Mouse (Mus musculus): ENCODE measurements around the gene Atg9a. TPM values are rescaled to one million over a fixed set of nuclear protein-coding genes. Genes with fewer than 3 reads are reported as not detected.

The Atg9a gene
- polyA plus RNA-seq, 2 experiments, result 31.5 to 46.1 TPM

GRCm38 (mm10) chr1:75155837-75156236 lies 36.2 kb downstream of the Atg9a start:
- Histone ChIP-seq H3K9me3 (ENCODE audit: control insufficient read depth, low read length) (no peaks in the 10 kb centered on the region), H3K4me2 (replicated peaks; ENCODE audit: low read depth, low read length, severe bottlenecking) (no peak overlapping the region), H3K27me3 (ENCODE audit: control insufficient read depth, insufficient read depth, low read length) (no peaks in the 10 kb centered on the region), H3K9ac (ENCODE audit: low read depth, low read length, severe bottlenecking) (no peak overlapping the region), H3K4me3 (replicated peaks; ENCODE audit: low read length) (no peak overlapping the region), H3K27ac (replicated peaks; ENCODE audit: low read depth, low read length) (no peak overlapping the region), H3K4me1 (ENCODE audit: control insufficient read depth, insufficient read depth, low read length) (no peaks in the 10 kb centered on the region), H3K36me3 (ENCODE audit: control insufficient read depth, insufficient read depth, low read length) (no peaks in the 10 kb centered on the region)
- 74% methylated on average over 3 of the region's 3 CpGs for WGBS
- DNase-seq (ENCODE audit: low spot score), result no peak
- TF ChIP-seq POLR2A (IDR thresholded peaks at IDR 0.05; ENCODE audit: borderline replicate concordance, extremely low read depth, insufficient read depth, insufficient read length), result no peak
- no peak for ATAC-seq (ENCODE audit: low FRiP score, low read depth)

GRCm38 (mm10) chr1:75148727-75149126 lies 43.3 kb downstream of the Atg9a start:
- Histone ChIP-seq H3K36me3 (ENCODE audit: control insufficient read depth, insufficient read depth, low read length) (peaks cover 51% of the 10 kb centered on the region), H3K27me3 (ENCODE audit: control insufficient read depth, insufficient read depth, low read length) (no peaks in the 10 kb centered on the region), H3K9me3 (ENCODE audit: control insufficient read depth, low read length) (no peaks in the 10 kb centered on the region), H3K9ac (ENCODE audit: low read depth, low read length, severe bottlenecking) (no peak overlapping the region), H3K4me3 (replicated peaks; ENCODE audit: low read length) (no peak overlapping the region), H3K4me1 (ENCODE audit: control insufficient read depth, insufficient read depth, low read length) (peaks cover 4% of the 10 kb centered on the region; the same call in 1 of the 2 replicates), H3K27ac (replicated peaks; ENCODE audit: low read depth, low read length) (no peak overlapping the region), H3K4me2 (replicated peaks; ENCODE audit: low read depth, low read length, severe bottlenecking) (no peak overlapping the region)
- no peak for DNase-seq (ENCODE audit: low spot score)
- TF ChIP-seq POLR2A (IDR thresholded peaks at IDR 0.05; ENCODE audit: borderline replicate concordance, extremely low read depth, insufficient read depth, insufficient read length), result no peak
- 93% methylated on average over 4 of the region's 4 CpGs for WGBS
- no peak for ATAC-seq (ENCODE audit: low FRiP score, low read depth)

DNA sequence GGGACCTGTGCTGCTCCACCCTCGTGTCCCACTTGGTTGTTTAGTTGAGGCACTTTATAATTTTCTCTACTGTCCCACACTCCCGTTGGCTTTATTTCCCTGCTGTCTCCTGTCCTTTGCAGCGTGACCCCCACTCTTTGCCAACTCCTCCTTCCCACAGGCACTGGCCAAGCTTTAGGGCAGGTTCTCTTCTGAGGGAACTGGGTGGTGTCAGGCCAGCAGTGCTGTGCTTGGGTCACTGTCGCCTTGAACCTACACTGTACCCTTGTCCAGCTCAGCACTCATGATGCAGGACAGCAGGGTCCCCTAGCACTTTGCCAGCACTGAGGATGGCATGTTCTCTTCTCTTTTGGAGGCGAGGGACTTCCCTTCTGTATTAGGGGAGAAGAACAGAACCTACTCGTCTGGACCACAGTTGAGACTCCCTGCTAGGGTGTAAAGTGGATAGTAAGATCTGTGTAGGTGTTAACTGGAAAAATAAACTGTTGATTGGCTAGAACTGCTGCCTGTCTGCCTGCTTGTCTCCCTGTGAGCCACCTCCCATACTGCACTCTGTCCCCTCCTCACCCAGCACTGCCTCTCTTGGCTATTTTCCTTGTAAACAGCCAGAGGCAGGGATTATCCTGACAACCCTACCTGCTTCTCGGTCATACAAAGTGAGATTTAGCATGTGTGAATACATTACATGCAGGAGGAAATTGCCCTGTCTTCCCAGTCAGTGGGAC lies 44.4 kb downstream of the Atg9a start:
- WGBS, result 81% methylated on average over 7 of the region's 7 CpGs
- H3K27ac ChIP-seq (replicated peaks; ENCODE audit: low read depth, low read length), result no peak overlapping the region
- H3K4me2 ChIP-seq (replicated peaks; ENCODE audit: low read depth, low read length, severe bottlenecking), result no peak overlapping the region
- H3K27me3 ChIP-seq (ENCODE audit: control insufficient read depth, insufficient read depth, low read length), result no peaks in the 10 kb centered on the region
- TF ChIP-seq POLR2A (IDR thresholded peaks at IDR 0.05; ENCODE audit: borderline replicate concordance, extremely low read depth, insufficient read depth, insufficient read length), result no peak
- no peaks in the 10 kb centered on the region for H3K9me3 ChIP-seq (ENCODE audit: control insufficient read depth, low read length)
- H3K4me3 ChIP-seq (replicated peaks; ENCODE audit: low read length), result no peak overlapping the region
- peaks cover 6% of the 10 kb centered on the region; the same call in 1 of the 2 replicates for H3K4me1 ChIP-seq (ENCODE audit: control insufficient read depth, insufficient read depth, low read length)
- ATAC-seq (ENCODE audit: low FRiP score, low read depth) (no peak), DNase-seq (ENCODE audit: low spot score) (no peak)
- peaks cover 51% of the 10 kb centered on the region for H3K36me3 ChIP-seq (ENCODE audit: control insufficient read depth, insufficient read depth, low read length)
- no peak overlapping the region for H3K9ac ChIP-seq (ENCODE audit: low read depth, low read length, severe bottlenecking)

- no peaks in the 10 kb centered on the region for H3K27me3 ChIP-seq (ENCODE audit: control insufficient read depth, insufficient read depth, low read length)
- no peak overlapping the region for H3K4me2 ChIP-seq (replicated peaks; ENCODE audit: low read depth, low read length, severe bottlenecking)
- H3K4me3 ChIP-seq (replicated peaks; ENCODE audit: low read length), result no peak overlapping the region
- peaks cover 10% of the 10 kb centered on the region for H3K4me1 ChIP-seq (ENCODE audit: control insufficient read depth, insufficient read depth, low read length)
- no peak overlapping the region for H3K27ac ChIP-seq (replicated peaks; ENCODE audit: low read depth, low read length)
- DNase-seq (ENCODE audit: low spot score) (no peak), ATAC-seq (ENCODE audit: low FRiP score, low read depth) (no peak)
- H3K36me3 ChIP-seq (ENCODE audit: control insufficient read depth, insufficient read depth, low read length), result peaks cover 51% of the 10 kb centered on the region
- no peaks in the 10 kb centered on the region for H3K9me3 ChIP-seq (ENCODE audit: control insufficient read depth, low read length)
- 88% methylated on average over 3 of the region's 3 CpGs for WGBS
- TF ChIP-seq POLR2A (IDR thresholded peaks at IDR 0.05; ENCODE audit: borderline replicate concordance, extremely low read depth, insufficient read depth, insufficient read length), result no peak
- no peak overlapping the region for H3K9ac ChIP-seq (ENCODE audit: low read depth, low read length, severe bottlenecking)
Observed at GRCm38 (mm10) chr1:75145589-75145988, 46.4 kb downstream of the Atg9a start.

DNA sequence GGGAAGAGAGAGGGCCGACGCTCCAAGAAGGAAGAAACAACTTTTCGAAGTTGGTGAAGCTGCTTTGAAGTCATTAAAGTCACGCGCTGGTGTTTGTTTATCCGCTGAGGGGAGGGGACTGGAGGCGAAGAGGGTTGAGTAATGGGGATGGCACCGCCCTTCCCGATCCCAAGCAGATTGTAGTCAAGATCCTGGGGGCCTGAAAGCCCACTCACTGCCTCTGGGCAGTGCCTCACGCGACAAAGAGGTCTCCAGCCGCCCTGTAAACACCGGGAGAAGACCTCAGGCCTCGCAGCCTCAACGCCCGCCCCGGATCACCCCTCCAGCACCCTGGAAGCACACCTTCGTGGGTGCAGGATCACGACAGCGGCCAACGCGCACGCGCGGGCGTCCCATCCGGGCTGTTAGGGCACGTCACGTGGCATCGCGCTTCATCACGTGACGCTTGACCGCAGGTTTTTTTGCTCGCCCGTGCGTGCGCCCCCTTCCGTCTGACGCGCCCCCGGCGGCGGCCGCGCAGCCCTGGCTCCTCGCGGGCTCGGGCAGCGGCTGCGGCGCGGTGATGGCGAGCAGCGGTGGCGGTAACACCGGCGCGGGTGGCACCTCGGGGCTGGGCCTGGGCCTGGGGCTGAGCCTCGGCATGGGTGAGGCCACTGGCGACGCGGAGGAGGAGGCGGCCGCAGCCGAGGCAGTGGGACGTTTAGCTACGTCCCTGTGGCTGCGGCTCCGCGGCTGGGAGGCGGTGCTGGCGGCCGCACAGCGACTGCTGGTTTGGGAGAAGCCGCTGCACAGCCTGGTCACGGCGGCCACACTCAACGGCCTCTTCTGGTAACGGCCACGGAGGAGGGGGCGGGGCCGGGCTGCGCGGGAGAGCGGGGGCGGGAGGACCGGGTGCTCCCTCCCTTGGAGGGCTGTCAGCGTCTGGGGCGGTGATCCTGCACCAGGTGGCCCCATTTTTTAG lies 49.4 kb downstream of the Atg9a start, which contains the start of the genes Cnppd1 and Retreg2:
Cnppd1 (minus strand) TSS at position 411 of the 961 bp plus-strand sequence.
Retreg2 (plus strand) TSS at position 478 of the 961 bp plus-strand sequence.
- 0 out of 2 replicates have a peak, but pooled peaks have one; percentile 62 for TF ChIP-seq POLR2A (IDR thresholded peaks at IDR 0.05; ENCODE audit: borderline replicate concordance, extremely low read depth, insufficient read depth, insufficient read length)
- peak; percentile 91 for ATAC-seq (ENCODE audit: low FRiP score, low read depth)
- Histone ChIP-seq H3K27me3 (ENCODE audit: control insufficient read depth, insufficient read depth, low read length) (no peaks in the 10 kb centered on the region), H3K36me3 (ENCODE audit: control insufficient read depth, insufficient read depth, low read length) (peaks cover 60% of the 10 kb centered on the region), H3K9me3 (ENCODE audit: control insufficient read depth, low read length) (no peaks in the 10 kb centered on the region), H3K27ac (replicated peaks; ENCODE audit: low read depth, low read length) (peak within 1 kb of the TSS; percentile 92), H3K4me3 (replicated peaks; ENCODE audit: low read length) (peak within 1 kb of the TSS; percentile 91), H3K9ac (ENCODE audit: low read depth, low read length, severe bottlenecking) (peak within 1 kb of the TSS; percentile 90), H3K4me1 (ENCODE audit: control insufficient read depth, insufficient read depth, low read length) (peaks cover 12% of the 10 kb centered on the region), H3K4me2 (replicated peaks; ENCODE audit: low read depth, low read length, severe bottlenecking) (peak within 1 kb of the TSS; percentile 93)
- WGBS, result 2% methylated on average over 72 of the region's 91 CpGs
- peak; percentile 97 for DNase-seq (ENCODE audit: low spot score)
